Mouse (Mus musculus) CH12.LX (cell line): ENCODE results near the gene Elovl3. TPM values are rescaled to one million over a fixed set of nuclear protein-coding genes. Genes with fewer than 3 reads are reported as not detected.

Experiments
- DNase-seq: peaks from one replicate; pipeline ENCODE4 v3.0.0-alpha.2; 2013; ENCODE audit errors: extremely low read depth
- H3K27ac ChIP-seq: 2 replicates; pipeline ENCODE4 v1.5.1; 2012; ENCODE audit warnings: low read depth, mild to moderate bottlenecking, control low read depth, moderate library complexity; ENCODE audit not compliant: insufficient read depth
- H3K27me3 ChIP-seq: replicated peaks from 2 replicates; pipeline ENCODE3; 2012; ENCODE audit warnings: inconsistent platforms
- H3K36me3 ChIP-seq, 2 experiments: replicated peaks in 1 of 2; 2 replicates each; pipeline versions ENCODE3 to v1.6.1; 2012; ENCODE audit warnings: inconsistent platforms in 1 of 2, low read length in 1 of 2, mild to moderate bottlenecking in 1 of 2, mixed read lengths in 1 of 2, moderate library complexity in 1 of 2; ENCODE audit not compliant: control insufficient read depth in 1 of 2, insufficient read depth in 1 of 2
- H3K4me1 ChIP-seq, 2 experiments: 2 replicates each; pipeline ENCODE4 v1.6.1; 2012; ENCODE audit warnings: inconsistent platforms in 1 of 2, moderate library complexity in 1 of 2; ENCODE audit not compliant: insufficient read depth in 2 of 2, control insufficient read depth in 1 of 2
- H3K4me2 ChIP-seq: 2 replicates; pipeline ENCODE4 v1.6.1; 2012; ENCODE audit warnings: low read depth, mild to moderate bottlenecking, control low read depth; ENCODE audit not compliant: poor library complexity, insufficient read depth, severe bottlenecking
- H3K4me3 ChIP-seq, 3 experiments: fragments of 150-350 bp in 1 of 3; sonication (generic) in 1 of 3; replicated peaks in 1 of 3; 2 replicates each; pipeline versions ENCODE3 to v1.5.1; 2011 to 2012; ENCODE audit warnings: low read depth in 2 of 3, low read length in 2 of 3, mild to moderate bottlenecking in 2 of 3, moderate library complexity in 2 of 3, control low read depth in 1 of 3, improper control_type of control experiment in 1 of 3, inconsistent platforms in 1 of 3, mixed read lengths in 1 of 3; ENCODE audit not compliant: poor library complexity in 1 of 3
- H3K79me2 ChIP-seq: replicated peaks from 2 replicates; pipeline ENCODE4 v1.6.1; 2012; ENCODE audit warnings: mild to moderate bottlenecking, moderate library complexity; ENCODE audit not compliant: control insufficient read depth, poor library complexity, insufficient read depth, severe bottlenecking; ENCODE audit errors: extremely low read depth
- H3K9ac ChIP-seq: 2 replicates; pipeline ENCODE4 v1.6.1; 2012; ENCODE audit warnings: low read depth, mild to moderate bottlenecking, control low read depth, moderate library complexity; ENCODE audit not compliant: insufficient read depth
- H3K9me3 ChIP-seq: replicated peaks from 2 replicates; pipeline ENCODE3; 2012; ENCODE audit warnings: low read length, inconsistent platforms, mixed read lengths
- CHD1 ChIP-seq: IDR thresholded peaks from 2 replicates; pipeline ENCODE4 v1.6.1; 2012; ENCODE audit warnings: low read depth, low read length, improper control_type of control experiment, inconsistent platforms
- CHD2 ChIP-seq: IDR thresholded peaks from 2 replicates; pipeline ENCODE4 v1.6.1; 2011; ENCODE audit warnings: low read length, improper control_type of control experiment
- ELF1 ChIP-seq: IDR thresholded peaks from 2 replicates; pipeline ENCODE4 v1.6.1; 2014; ENCODE audit warnings: low read depth, mild to moderate bottlenecking, inconsistent platforms, low read length, improper control_type of control experiment
- GABPA ChIP-seq: IDR thresholded peaks from 2 replicates; pipeline ENCODE4 v1.6.1; 2012; ENCODE audit warnings: low read depth, low read length, improper control_type of control experiment, inconsistent platforms; ENCODE audit not compliant: insufficient replicate concordance
- HCFC1 ChIP-seq: IDR thresholded peaks from 2 replicates; pipeline ENCODE4 v1.6.1; 2012; ENCODE audit warnings: low read depth, mild to moderate bottlenecking, inconsistent platforms, low read length, improper control_type of control experiment
- IRF4 ChIP-seq: IDR thresholded peaks from 2 replicates; pipeline ENCODE4 v1.6.1; 2014; ENCODE audit warnings: low read depth, mild to moderate bottlenecking, inconsistent platforms, low read length, improper control_type of control experiment
- JUND ChIP-seq: conservative IDR thresholded peaks from 2 replicates; pipeline ENCODE4 v1.6.1; 2011; ENCODE audit warnings: low read depth, low read length, improper control_type of control experiment
- KAT2A ChIP-seq: IDR thresholded peaks from 2 replicates; pipeline ENCODE4 v1.6.1; 2012; ENCODE audit warnings: low read length, improper control_type of control experiment, inconsistent platforms; ENCODE audit not compliant: insufficient replicate concordance
- MAX ChIP-seq: IDR thresholded peaks from 2 replicates; pipeline ENCODE4 v1.6.1; 2011; ENCODE audit warnings: low read length, improper control_type of control experiment
- MAZ ChIP-seq: IDR thresholded peaks from 2 replicates; pipeline ENCODE4 v1.6.1; 2012; ENCODE audit warnings: low read depth, mild to moderate bottlenecking, inconsistent platforms, low read length, improper control_type of control experiment, moderate library complexity
- MXI1 ChIP-seq: IDR thresholded peaks from 2 replicates; pipeline ENCODE4 v1.6.1; 2011; ENCODE audit warnings: mild to moderate bottlenecking, low read depth, low read length, improper control_type of control experiment
- MYC ChIP-seq: IDR thresholded peaks from 2 replicates; pipeline ENCODE4 v1.6.1; 2011; ENCODE audit warnings: low read depth, mild to moderate bottlenecking, improper control_type of control experiment, low read length
- NELFE ChIP-seq: IDR thresholded peaks from 2 replicates; pipeline ENCODE4 v1.6.1; 2011; ENCODE audit warnings: low read depth, low read length, improper control_type of control experiment
- NRF1 ChIP-seq: IDR thresholded peaks from 2 replicates; pipeline ENCODE4 v1.6.1; 2014; ENCODE audit warnings: low read depth, mild to moderate bottlenecking, inconsistent platforms, low read length, improper control_type of control experiment, moderate library complexity
- PAX5 ChIP-seq: IDR thresholded peaks from 2 replicates; pipeline ENCODE4 v1.6.1; 2012; ENCODE audit warnings: low read length, inconsistent platforms, mixed read lengths
- POLR2AphosphoS2 ChIP-seq: IDR thresholded peaks from 2 replicates; pipeline ENCODE4 v1.6.1; 2011; ENCODE audit warnings: low read depth, low read length, improper control_type of control experiment
- RAD21 ChIP-seq: IDR thresholded peaks from 2 replicates; pipeline ENCODE4 v1.6.1; 2011; ENCODE audit warnings: low read depth, mild to moderate bottlenecking, low read length, improper control_type of control experiment, moderate library complexity
- SMC3 ChIP-seq: IDR thresholded peaks from 2 replicates; pipeline ENCODE4 v1.6.1; 2011; ENCODE audit warnings: low read depth, low read length, improper control_type of control experiment
- TCF12 ChIP-seq: IDR thresholded peaks from 2 replicates; pipeline ENCODE4 v1.6.1; 2014; ENCODE audit warnings: low read depth, mild to moderate bottlenecking, inconsistent platforms, low read length, improper control_type of control experiment
- USF2 ChIP-seq: conservative IDR thresholded peaks from 2 replicates; pipeline ENCODE4 v1.6.1; 2011; ENCODE audit warnings: low read depth, low read length, improper control_type of control experiment
- ZKSCAN1 ChIP-seq: IDR thresholded peaks from 2 replicates; pipeline ENCODE4 v1.6.1; 2012; ENCODE audit warnings: low read depth, inconsistent platforms, low read length, improper control_type of control experiment, borderline replicate concordance
- ZMIZ1 ChIP-seq: IDR thresholded peaks from 2 replicates; pipeline ENCODE4 v1.6.1; 2012; ENCODE audit warnings: low read depth, mild to moderate bottlenecking, inconsistent platforms, low read length, improper control_type of control experiment
- dilution Hi-C: fragments of 300-500 bp; cut with MboI; formaldehyde crosslinking; loops from 2 replicates; pipeline ENCODE4 v1.14.3; 2020; ENCODE audit warnings: low sequenced_read_pairs; ENCODE audit not compliant: extremely low pct_unique_long_range_greater_than_20kb, extremely low pct_ligation_motif_present
- in situ Hi-C: fragments of 300-500 bp; cut with MboI; formaldehyde crosslinking; loops from 3 replicates; pipeline ENCODE4 v1.14.3; 2019; ENCODE audit warnings: low sequenced_read_pairs, low pct_ligation_motif_present, low pct_unique_long_range_greater_than_20kb, mixed read lengths
- polyA plus RNA-seq: library from polyadenylated mRNA; unstranded; fragments of >175 nt; gene quantifications from 2 replicates; pipeline ENCODE4 v1.2.1, GENCODE M21; 2012; ENCODE audit warnings: low read depth; ENCODE audit not compliant: insufficient read length
- total RNA-seq, 2 experiments: library from RNA; depleted of rRNA; stranded (reverse); fragments of 300-350 nt in 1 of 2; fragments of >200 nt in 1 of 2; gene quantifications; 2 replicates each; pipeline ENCODE4 v1.2.3; 2012 to 2014

The Elovl3 gene
- total and polyA plus RNA-seq, 3 experiments = not detected

DNA sequence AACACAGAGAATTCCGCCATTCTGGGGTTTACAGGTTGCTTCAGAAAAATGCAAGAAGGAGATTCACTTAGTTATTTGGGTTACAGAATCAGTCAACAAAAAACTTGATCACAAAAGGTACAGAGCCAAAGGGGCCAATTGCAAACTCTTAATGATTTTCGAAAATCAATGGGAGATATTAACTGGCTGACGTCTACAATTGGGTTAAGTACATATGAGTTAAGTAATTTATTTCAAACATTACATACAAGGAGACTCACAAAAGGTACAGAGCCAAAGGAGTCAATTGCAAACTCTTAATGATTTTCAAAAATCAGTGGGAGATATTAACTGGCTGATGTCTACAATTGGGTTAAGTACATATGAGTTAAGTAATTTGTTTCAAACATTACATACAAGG lies 32.1 kb upstream of the Elovl3 start:
- Histone ChIP-seq H3K27me3 (peaks cover 4% of the 10 kb centered on the region), H3K79me2 (no peaks in the 10 kb centered on the region), H3K9me3 (peaks cover 2% of the 10 kb centered on the region), H3K4me2 (no peak overlapping the region), H3K4me3 (no peak overlapping the region), H3K4me1 (no peaks in the 10 kb centered on the region), H3K36me3 (no peaks in the 10 kb centered on the region), H3K27ac (no peak overlapping the region), H3K9ac (no peak overlapping the region)
- no peak for DNase-seq
- no peak for TF ChIP-seq NELFE
- TF ChIP-seq PAX5 = no peak
- no peak for TF ChIP-seq MXI1
- no peak for TF ChIP-seq MAX
- TF ChIP-seq NRF1 = no peak
- no peak for TF ChIP-seq RAD21
- no peak for TF ChIP-seq GABPA
- no peak for TF ChIP-seq USF2
- TF ChIP-seq SMC3 = no peak
- TF ChIP-seq KAT2A = no peak
- TF ChIP-seq JUND = no peak
- TF ChIP-seq HCFC1 = no peak
- TF ChIP-seq ZMIZ1 = no peak
- TF ChIP-seq ELF1 = no peak
- no peak for TF ChIP-seq MYC
- TF ChIP-seq MAZ = no peak
- TF ChIP-seq CHD1 = no peak
- dilution Hi-C loops = no loop called here
- in situ Hi-C loops = no loop called here

DNA sequence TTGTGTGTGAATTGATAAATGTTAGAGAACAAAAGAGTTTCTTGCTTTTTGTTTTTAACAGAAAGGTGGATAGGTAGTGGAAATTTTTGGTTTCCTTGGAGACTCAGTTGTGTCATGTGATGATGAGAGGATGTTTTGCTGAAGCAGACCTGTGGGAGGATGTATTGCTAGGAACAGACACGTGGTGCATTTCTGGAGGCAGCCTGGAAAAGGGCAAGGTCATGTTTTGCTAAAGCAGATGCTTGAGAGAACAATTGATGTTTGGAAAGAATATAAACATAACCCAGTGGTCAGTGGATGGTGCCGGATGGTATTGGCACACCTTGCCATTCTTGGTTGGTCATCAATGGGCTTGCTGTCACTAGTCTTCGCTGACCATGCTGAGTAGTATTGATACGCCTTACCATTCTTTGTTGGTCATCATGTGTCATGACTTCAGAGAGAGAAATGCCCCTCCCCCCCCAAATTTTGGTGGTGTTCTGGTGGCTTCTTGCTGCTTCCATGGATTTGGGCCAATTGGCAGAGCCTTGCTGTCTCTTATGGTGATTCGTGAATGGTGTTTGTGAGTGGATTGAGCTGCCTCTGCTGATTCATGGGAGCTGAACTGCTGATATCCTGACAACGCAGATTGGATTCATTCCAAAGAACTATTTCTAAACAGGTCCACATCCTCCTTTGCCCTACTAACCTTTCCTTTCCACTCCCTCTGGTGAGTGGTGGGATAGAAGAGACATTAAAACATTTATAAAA lies 28.1 kb upstream of the Elovl3 start:
- Histone ChIP-seq H3K36me3 (no peaks in the 10 kb centered on the region), H3K27ac (no peak overlapping the region), H3K4me3 (no peak overlapping the region), H3K9ac (no peak overlapping the region), H3K27me3 (peaks cover 4% of the 10 kb centered on the region), H3K4me2 (no peak overlapping the region), H3K9me3 (no peaks in the 10 kb centered on the region), H3K4me1 (no peaks in the 10 kb centered on the region), H3K79me2 (no peaks in the 10 kb centered on the region)
- no peak for DNase-seq
- TF ChIP-seq TCF12 = no peak
- TF ChIP-seq IRF4 = no peak
- no peak for TF ChIP-seq JUND
- TF ChIP-seq POLR2AphosphoS2 = no peak
- TF ChIP-seq KAT2A = no peak
- TF ChIP-seq CHD2 = no peak
- TF ChIP-seq NRF1 = no peak
- TF ChIP-seq ZKSCAN1 = no peak
- TF ChIP-seq MXI1 = no peak
- in situ Hi-C loops = no loop called here
- dilution Hi-C loops = no loop called here
